Mouse (Mus musculus): ENCODE data around the gene Mbl1. TPM values are rescaled to one million over a fixed set of nuclear protein-coding genes. Genes with fewer than 3 reads are reported as not detected.

Mbl1 gene
- polyA plus RNA-seq, 2 experiments: 9.6 to 27.5 TPM

- H3K27ac ChIP-seq: no peak overlapping the region
- no peaks in the 10 kb centered on the region for H3K4me1 ChIP-seq (replicated peaks; ENCODE audit: control insufficient read depth in 2 of 2, insufficient read depth in 2 of 2, low read length in 1 of 2)
- WGBS (ENCODE audit: insufficient replicate concordance): 40% methylated on average over 1 of the region's 1 CpGs
Observed at GRCm38 (mm10) chr14:41140686-41141085, 10.6 kb upstream of the Mbl1 start.

GRCm38 (mm10) chr14:41146035-41146434 lies 5.2 kb upstream of the Mbl1 start:
- Histone ChIP-seq H3K9me3 (ENCODE audit: control insufficient read depth, low read length) (no peaks in the 10 kb centered on the region), H3K36me3 (replicated peaks; ENCODE audit: control insufficient read depth, insufficient read depth, low read depth) (no peaks in the 10 kb centered on the region), H3K27ac (no peak overlapping the region), H3K27me3 (ENCODE audit: control insufficient read depth, insufficient read depth, low read length) (no peaks in the 10 kb centered on the region), H3K4me1 (replicated peaks; ENCODE audit: control insufficient read depth in 2 of 2, insufficient read depth in 2 of 2, low read length in 1 of 2) (peaks cover 0 to 2% of the 10 kb centered on the region in 2 experiments; a peak in 2 of 4 replicates), H3K4me2 (ENCODE audit: low read depth) (no peak overlapping the region), H3K9ac (replicated peaks) (no peak overlapping the region), H3K4me3 (ENCODE audit: insufficient read depth in 1 of 2, low read depth in 2 of 2, low read length in 2 of 2) (no peak overlapping the region)
- WGBS (ENCODE audit: insufficient replicate concordance): 43% methylated on average over 6 of the region's 6 CpGs
- TF ChIP-seq CTCF (IDR thresholded peaks at IDR 0.05; ENCODE audit: low read depth): no peak
- no peak for TF ChIP-seq EP300 (IDR thresholded peaks at IDR 0.05; ENCODE audit: low read depth)
- ATAC-seq (ENCODE audit: insufficient read depth) (no peak), DNase-seq (ENCODE audit: low read depth in 3 of 3, low spot score in 3 of 3) (no peak)

More at GRCm38 (mm10) chr14:41140686-41141085, 10.6 kb upstream of the Mbl1 start:
- Histone ChIP-seq H3K36me3 (replicated peaks; ENCODE audit: control insufficient read depth, insufficient read depth, low read depth) (no peaks in the 10 kb centered on the region), H3K4me2 (ENCODE audit: low read depth) (no peak overlapping the region), H3K9me3 (ENCODE audit: control insufficient read depth, low read length) (no peaks in the 10 kb centered on the region), H3K27me3 (ENCODE audit: control insufficient read depth, insufficient read depth, low read length) (no peaks in the 10 kb centered on the region), H3K9ac (replicated peaks) (no peak overlapping the region), H3K4me3 (ENCODE audit: insufficient read depth in 1 of 2, low read depth in 2 of 2, low read length in 2 of 2) (no peak overlapping the region)
- DNase-seq (ENCODE audit: low read depth in 3 of 3, low spot score in 3 of 3) (no peak), ATAC-seq (ENCODE audit: insufficient read depth) (no peak)
- TF ChIP-seq CTCF (IDR thresholded peaks at IDR 0.05; ENCODE audit: low read depth) (no peak), EP300 (IDR thresholded peaks at IDR 0.05; ENCODE audit: low read depth) (no peak)

GRCm38 (mm10) chr14:41146922-41147321 lies 4.3 kb upstream of the Mbl1 start:
- H3K27ac ChIP-seq: no peak overlapping the region
- WGBS (ENCODE audit: insufficient replicate concordance): 37% methylated on average over 3 of the region's 3 CpGs
- no peak for ATAC-seq (ENCODE audit: insufficient read depth)
- H3K4me2 ChIP-seq (ENCODE audit: low read depth): no peak overlapping the region
- no peaks in the 10 kb centered on the region for H3K9me3 ChIP-seq (ENCODE audit: control insufficient read depth, low read length)
- TF ChIP-seq CTCF (IDR thresholded peaks at IDR 0.05; ENCODE audit: low read depth) (no peak), EP300 (IDR thresholded peaks at IDR 0.05; ENCODE audit: low read depth) (no peak)
- H3K4me1 ChIP-seq (replicated peaks; ENCODE audit: control insufficient read depth in 2 of 2, insufficient read depth in 2 of 2, low read length in 1 of 2): peaks cover 0 to 2% of the 10 kb centered on the region in 2 experiments; a peak in 2 of 4 replicates
- no peaks in the 10 kb centered on the region for H3K36me3 ChIP-seq (replicated peaks; ENCODE audit: control insufficient read depth, insufficient read depth, low read depth)
- H3K4me3 ChIP-seq (ENCODE audit: insufficient read depth in 1 of 2, low read depth in 2 of 2, low read length in 2 of 2): no peak overlapping the region
- H3K27me3 ChIP-seq (ENCODE audit: control insufficient read depth, insufficient read depth, low read length): no peaks in the 10 kb centered on the region
- no peak for DNase-seq (ENCODE audit: low read depth in 3 of 3, low spot score in 3 of 3)
- H3K9ac ChIP-seq (replicated peaks): no peak overlapping the region

GRCm38 (mm10) chr14:41147356-41147755 lies 3.9 kb upstream of the Mbl1 start:
- H3K36me3 ChIP-seq (replicated peaks; ENCODE audit: control insufficient read depth, insufficient read depth, low read depth): no peaks in the 10 kb centered on the region
- WGBS (ENCODE audit: insufficient replicate concordance): 58% methylated on average over 2 of the region's 2 CpGs
- ATAC-seq (ENCODE audit: insufficient read depth): no peak
- peaks cover 0 to 2% of the 10 kb centered on the region in 2 experiments; a peak in 2 of 4 replicates for H3K4me1 ChIP-seq (replicated peaks; ENCODE audit: control insufficient read depth in 2 of 2, insufficient read depth in 2 of 2, low read length in 1 of 2)
- TF ChIP-seq CTCF (IDR thresholded peaks at IDR 0.05; ENCODE audit: low read depth) (no peak), EP300 (IDR thresholded peaks at IDR 0.05; ENCODE audit: low read depth) (no peak)
- no peak overlapping the region for H3K27ac ChIP-seq
- no peaks in the 10 kb centered on the region for H3K9me3 ChIP-seq (ENCODE audit: control insufficient read depth, low read length)
- H3K4me3 ChIP-seq (ENCODE audit: insufficient read depth in 1 of 2, low read depth in 2 of 2, low read length in 2 of 2): no peak overlapping the region
- H3K4me2 ChIP-seq (ENCODE audit: low read depth): no peak overlapping the region
- H3K27me3 ChIP-seq (ENCODE audit: control insufficient read depth, insufficient read depth, low read length): no peaks in the 10 kb centered on the region
- no peak overlapping the region for H3K9ac ChIP-seq (replicated peaks)
- no peak for DNase-seq (ENCODE audit: low read depth in 3 of 3, low spot score in 3 of 3)

- ATAC-seq (ENCODE audit: insufficient read depth): no peak
- peaks cover 0 to 10% of the 10 kb centered on the region in 2 experiments; a peak in 2 of 4 replicates for H3K4me1 ChIP-seq (replicated peaks; ENCODE audit: control insufficient read depth in 2 of 2, insufficient read depth in 2 of 2, low read length in 1 of 2)
- H3K4me2 ChIP-seq (ENCODE audit: low read depth): no peak overlapping the region
- H3K4me3 ChIP-seq (ENCODE audit: insufficient read depth in 1 of 2, low read depth in 2 of 2, low read length in 2 of 2): no peak overlapping the region
- no peaks in the 10 kb centered on the region for H3K36me3 ChIP-seq (replicated peaks; ENCODE audit: control insufficient read depth, insufficient read depth, low read depth)
- no peak overlapping the region for H3K27ac ChIP-seq
- peak in 1 of 3 experiments; percentile 5 for DNase-seq (ENCODE audit: low read depth in 3 of 3, low spot score in 3 of 3)
- no peaks in the 10 kb centered on the region for H3K9me3 ChIP-seq (ENCODE audit: control insufficient read depth, low read length)
- H3K9ac ChIP-seq (replicated peaks): no peak overlapping the region
- TF ChIP-seq EP300 (IDR thresholded peaks at IDR 0.05; ENCODE audit: low read depth) (no peak), CTCF (IDR thresholded peaks at IDR 0.05; ENCODE audit: low read depth) (no peak)
- H3K27me3 ChIP-seq (ENCODE audit: control insufficient read depth, insufficient read depth, low read length): no peaks in the 10 kb centered on the region
- WGBS (ENCODE audit: insufficient replicate concordance): 50% methylated on average over 4 of the region's 4 CpGs
Observed at GRCm38 (mm10) chr14:41160076-41160475, 8.8 kb downstream of the Mbl1 start.
